Mouse (Mus musculus): ENCODE measurements around the gene Sun2.

Sun2 gene

DNA sequence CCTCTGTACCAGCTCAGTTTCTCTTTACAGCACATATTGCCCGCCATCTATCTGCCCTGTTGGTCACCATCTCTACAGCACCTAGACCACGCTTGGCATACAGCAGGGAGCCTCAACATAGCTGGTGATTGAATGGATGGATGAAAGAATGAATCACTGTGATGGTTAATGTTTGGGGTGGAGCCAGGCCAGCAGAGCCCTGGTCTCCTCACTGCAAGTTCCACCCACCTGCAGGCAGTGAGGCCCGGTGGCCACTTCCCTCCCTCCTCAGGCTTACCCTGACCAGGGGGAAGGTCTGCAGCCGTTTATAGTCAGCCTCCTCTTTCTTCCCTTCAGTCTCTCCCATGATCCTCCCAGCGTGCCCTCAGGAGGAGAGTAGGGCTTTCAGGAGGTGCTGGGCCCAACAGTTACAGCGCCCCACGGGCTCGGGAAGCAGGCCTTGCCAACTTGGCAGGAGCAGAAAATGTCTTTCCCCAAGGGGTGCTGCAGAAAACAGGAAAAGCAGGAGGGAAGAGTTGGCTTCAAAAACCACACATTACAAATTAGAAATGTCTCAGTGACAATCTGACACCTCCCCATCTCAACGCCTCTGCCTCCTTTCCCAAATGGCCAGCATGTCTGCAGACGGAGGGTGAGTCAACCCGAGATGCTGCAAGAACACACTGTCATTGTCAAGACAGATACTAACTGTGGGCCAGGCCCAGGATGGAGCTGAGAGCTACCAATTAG lies 22.4 kb upstream of the Sun2 start:
- H3K4me1 ChIP-seq (replicated peaks; ENCODE audit: low read depth, low read length) = peaks cover 43% of the 10 kb centered on the region
- H3K27me3 ChIP-seq (ENCODE audit: insufficient read depth, low read length) = no peaks in the 10 kb centered on the region
- no peaks in the 10 kb centered on the region for H3K9me3 ChIP-seq (ENCODE audit: low read length)
- H3K36me3 ChIP-seq (ENCODE audit: insufficient read depth, low read length) = peaks cover 43% of the 10 kb centered on the region
- TF ChIP-seq NANOG (IDR thresholded peaks at IDR 0.05; ENCODE audit: borderline replicate concordance, low read length) (no peak), CTCF (conservative IDR thresholded peaks at IDR 0.05; ENCODE audit: low read length) (no peak), POU5F1 (IDR thresholded peaks at IDR 0.05; ENCODE audit: borderline replicate concordance, low read length) (no peak)
- no peak overlapping the region for H3K4me3 ChIP-seq (replicated peaks; ENCODE audit: low read length)

DNA sequence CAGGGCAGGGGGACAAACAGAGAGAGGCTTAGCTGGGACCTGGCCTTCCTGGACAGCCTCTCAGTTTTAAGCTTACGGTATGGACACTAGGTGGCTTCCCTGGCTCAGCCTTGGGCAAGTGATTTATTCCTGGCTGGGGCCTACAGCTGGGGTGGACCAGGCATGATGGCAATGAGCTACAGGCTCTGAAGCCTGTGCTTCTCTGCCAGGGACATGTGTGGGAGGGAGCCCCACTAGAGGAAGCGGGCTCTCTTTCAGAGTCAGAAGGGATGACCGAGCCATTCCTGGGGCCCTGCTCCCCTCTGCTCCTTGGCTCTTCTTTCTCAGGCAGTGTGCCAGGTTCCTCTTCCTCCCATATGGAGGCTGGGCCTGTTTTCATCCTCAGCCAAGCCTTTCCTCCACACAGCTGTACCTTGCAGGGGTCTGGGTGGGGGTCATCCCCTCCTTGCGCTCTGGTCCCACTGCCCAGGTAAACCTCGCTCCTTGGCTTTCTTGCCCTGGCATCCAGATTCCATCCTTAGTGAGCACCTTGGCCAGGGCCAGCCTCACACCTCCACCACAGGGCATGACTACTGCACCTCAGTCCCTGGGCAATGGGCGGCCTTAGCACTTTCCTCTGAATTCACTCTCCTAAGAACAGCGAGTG lies 21.4 kb upstream of the Sun2 start:
- Histone ChIP-seq H3K36me3 (ENCODE audit: insufficient read depth, low read length) (peaks cover 43% of the 10 kb centered on the region), H3K27me3 (ENCODE audit: insufficient read depth, low read length) (no peaks in the 10 kb centered on the region), H3K9me3 (ENCODE audit: low read length) (no peaks in the 10 kb centered on the region), H3K4me3 (replicated peaks; ENCODE audit: low read length) (no peak overlapping the region), H3K4me1 (replicated peaks; ENCODE audit: low read depth, low read length) (peaks cover 43% of the 10 kb centered on the region)
- TF ChIP-seq POU5F1 (IDR thresholded peaks at IDR 0.05; ENCODE audit: borderline replicate concordance, low read length) (no peak), CTCF (conservative IDR thresholded peaks at IDR 0.05; ENCODE audit: low read length) (no peak), NANOG (IDR thresholded peaks at IDR 0.05; ENCODE audit: borderline replicate concordance, low read length) (no peak)

DNA sequence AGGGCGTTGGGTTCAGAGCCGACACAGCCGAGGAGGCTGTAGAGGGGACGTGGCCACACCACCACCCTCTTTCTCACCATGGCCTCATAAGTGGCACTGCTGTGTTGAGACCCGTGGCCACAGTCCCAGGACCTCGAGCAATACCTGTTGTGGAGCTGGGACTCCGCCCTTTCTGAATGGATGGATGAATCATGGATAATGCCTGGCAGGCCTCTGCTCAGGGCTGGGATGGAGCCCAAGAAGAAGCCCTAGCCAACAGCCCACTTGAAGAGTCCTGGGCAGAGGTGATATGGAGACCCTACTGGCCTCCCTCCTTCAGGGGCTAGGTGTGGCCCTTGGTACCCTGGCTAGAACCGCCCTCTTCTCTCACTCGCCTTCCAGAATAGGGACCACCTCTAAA lies 20.7 kb upstream of the Sun2 start:
- Histone ChIP-seq H3K9me3 (ENCODE audit: low read length) (no peaks in the 10 kb centered on the region), H3K4me3 (replicated peaks; ENCODE audit: low read length) (no peak overlapping the region), H3K36me3 (ENCODE audit: insufficient read depth, low read length) (peaks cover 43% of the 10 kb centered on the region), H3K4me1 (replicated peaks; ENCODE audit: low read depth, low read length) (peaks cover 38% of the 10 kb centered on the region), H3K27me3 (ENCODE audit: insufficient read depth, low read length) (no peaks in the 10 kb centered on the region)
- TF ChIP-seq POU5F1 (IDR thresholded peaks at IDR 0.05; ENCODE audit: borderline replicate concordance, low read length) (no peak), NANOG (IDR thresholded peaks at IDR 0.05; ENCODE audit: borderline replicate concordance, low read length) (no peak)

DNA sequence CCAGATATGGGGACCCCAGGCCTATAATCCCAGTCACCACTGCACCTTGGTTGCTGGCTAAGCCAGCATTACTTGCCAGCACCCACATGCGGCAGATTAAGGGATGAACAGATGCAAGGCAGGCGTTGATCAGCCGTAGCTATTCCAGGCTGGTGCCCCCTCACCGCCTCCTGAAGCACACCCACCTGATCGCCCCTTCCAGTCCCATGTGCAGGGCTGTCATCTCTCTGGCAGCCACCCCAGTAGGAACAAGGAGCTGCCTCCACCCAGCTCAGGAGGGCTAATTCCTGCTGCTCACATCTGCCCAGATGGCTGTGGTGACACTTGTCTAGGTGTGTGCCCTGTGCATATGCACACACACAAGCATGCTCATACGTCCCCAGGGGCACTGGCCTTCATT lies 18.6 kb upstream of the Sun2 start:
- TF ChIP-seq CTCF (conservative IDR thresholded peaks at IDR 0.05; ENCODE audit: low read length) = no peak
- no peak for TF ChIP-seq NANOG (IDR thresholded peaks at IDR 0.05; ENCODE audit: borderline replicate concordance, low read length)
- no peak for TF ChIP-seq POU5F1 (IDR thresholded peaks at IDR 0.05; ENCODE audit: borderline replicate concordance, low read length)
- Histone ChIP-seq H3K9me3 (ENCODE audit: low read length) (no peaks in the 10 kb centered on the region), H3K27me3 (ENCODE audit: insufficient read depth, low read length) (no peaks in the 10 kb centered on the region), H3K4me3 (replicated peaks; ENCODE audit: low read length) (no peak overlapping the region), H3K36me3 (ENCODE audit: insufficient read depth, low read length) (peaks cover 43% of the 10 kb centered on the region), H3K4me1 (replicated peaks; ENCODE audit: low read depth, low read length) (peaks cover 25% of the 10 kb centered on the region)

DNA sequence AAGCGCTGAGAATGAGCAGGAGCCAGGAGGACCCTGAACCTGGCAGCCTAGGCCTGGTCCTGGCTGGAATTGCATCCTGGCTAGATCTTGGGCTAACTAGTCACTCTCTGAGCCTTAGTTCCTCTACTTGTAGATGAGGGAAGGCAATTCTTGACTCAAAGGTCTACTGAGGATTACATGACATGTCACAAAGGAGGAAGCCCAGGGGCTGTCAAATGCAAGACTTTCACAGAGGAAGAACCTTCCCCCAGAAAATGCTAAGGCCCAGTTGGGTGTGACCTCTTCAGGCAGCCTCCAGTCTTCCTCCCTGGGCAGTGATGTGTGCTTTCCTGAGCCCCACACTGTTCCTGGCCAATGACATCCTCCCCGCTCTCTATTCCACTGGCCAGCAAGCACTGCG lies 14.8 kb upstream of the Sun2 start:
- peaks cover 24% of the 10 kb centered on the region for H3K4me1 ChIP-seq (replicated peaks; ENCODE audit: low read depth, low read length)
- peaks cover 9% of the 10 kb centered on the region for H3K36me3 ChIP-seq (ENCODE audit: insufficient read depth, low read length)
- no peak overlapping the region for H3K4me3 ChIP-seq (replicated peaks; ENCODE audit: low read length)
- no peaks in the 10 kb centered on the region for H3K9me3 ChIP-seq (ENCODE audit: low read length)
- no peak for TF ChIP-seq NANOG (IDR thresholded peaks at IDR 0.05; ENCODE audit: borderline replicate concordance, low read length)
- no peak for TF ChIP-seq POU5F1 (IDR thresholded peaks at IDR 0.05; ENCODE audit: borderline replicate concordance, low read length)
- no peak for TF ChIP-seq CTCF (conservative IDR thresholded peaks at IDR 0.05; ENCODE audit: low read length)
- no peaks in the 10 kb centered on the region; the same call in 1 of the 2 replicates for H3K27me3 ChIP-seq (ENCODE audit: insufficient read depth, low read length)

DNA sequence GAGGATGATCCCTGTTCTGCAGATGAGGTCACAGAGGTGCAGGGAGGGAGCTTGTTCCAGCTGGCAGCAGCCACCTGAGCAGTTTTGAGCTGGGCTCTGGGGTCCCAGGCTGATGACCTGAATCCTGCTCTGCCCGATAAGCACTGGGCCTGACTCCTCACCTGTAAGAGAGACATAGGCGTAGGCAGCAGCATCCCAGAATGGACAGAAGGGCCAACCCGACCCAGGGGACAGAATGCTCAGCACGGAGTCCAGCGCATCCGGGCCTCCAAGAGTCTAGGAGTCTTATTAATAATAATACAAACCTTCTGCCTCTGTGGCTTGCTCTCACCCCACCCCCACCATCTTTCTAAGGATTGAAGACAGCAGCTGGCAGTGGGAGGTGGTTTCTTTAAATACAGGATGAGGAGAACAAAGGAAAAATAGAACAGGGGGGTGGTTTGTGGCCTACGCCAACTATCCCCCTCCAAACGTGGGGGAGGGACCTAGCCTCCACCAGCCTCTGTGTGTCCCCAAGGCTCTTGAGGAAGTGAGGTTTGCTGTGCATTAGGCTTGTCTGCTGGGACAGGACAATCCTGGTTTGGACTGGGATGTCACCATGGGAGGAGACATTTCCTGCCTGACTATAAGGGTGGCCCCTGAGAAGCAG lies 13.8 kb upstream of the Sun2 start:
- TF ChIP-seq CTCF (conservative IDR thresholded peaks at IDR 0.05; ENCODE audit: low read length) = no peak
- no peak for TF ChIP-seq POU5F1 (IDR thresholded peaks at IDR 0.05; ENCODE audit: borderline replicate concordance, low read length)
- no peak for TF ChIP-seq NANOG (IDR thresholded peaks at IDR 0.05; ENCODE audit: borderline replicate concordance, low read length)
- peaks cover 2% of the 10 kb centered on the region; the same call in 1 of the 2 replicates for H3K36me3 ChIP-seq (ENCODE audit: insufficient read depth, low read length)
- no peaks in the 10 kb centered on the region; the same call in 1 of the 2 replicates for H3K27me3 ChIP-seq (ENCODE audit: insufficient read depth, low read length)
- peaks cover 25% of the 10 kb centered on the region for H3K4me1 ChIP-seq (replicated peaks; ENCODE audit: low read depth, low read length)
- no peak overlapping the region for H3K4me3 ChIP-seq (replicated peaks; ENCODE audit: low read length)
- H3K9me3 ChIP-seq (ENCODE audit: low read length) = no peaks in the 10 kb centered on the region

DNA sequence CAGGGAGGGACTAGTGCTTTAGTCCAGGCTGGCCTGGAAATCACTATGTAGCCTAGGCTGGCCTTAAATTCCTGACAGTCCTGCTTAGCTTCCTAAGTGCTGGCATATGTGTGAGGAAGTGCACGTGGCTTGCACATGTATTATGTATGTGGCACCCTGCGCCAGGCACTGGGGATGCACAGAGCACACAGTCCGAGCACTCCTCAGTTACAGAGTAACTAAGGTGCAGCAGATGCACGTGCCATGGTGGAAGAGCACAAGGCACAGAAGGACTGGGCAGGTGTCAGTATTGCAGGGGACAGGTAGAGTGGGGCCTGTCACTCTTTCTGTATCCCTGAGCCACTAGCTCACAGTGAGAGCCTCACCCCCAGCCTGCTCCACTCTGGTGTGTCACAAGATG lies 12.8 kb upstream of the Sun2 start:
- H3K9me3 ChIP-seq (ENCODE audit: low read length) = no peaks in the 10 kb centered on the region
- TF ChIP-seq NANOG (IDR thresholded peaks at IDR 0.05; ENCODE audit: borderline replicate concordance, low read length) = no peak
- no peak for TF ChIP-seq CTCF (conservative IDR thresholded peaks at IDR 0.05; ENCODE audit: low read length)
- no peak for TF ChIP-seq POU5F1 (IDR thresholded peaks at IDR 0.05; ENCODE audit: borderline replicate concordance, low read length)
- H3K36me3 ChIP-seq (ENCODE audit: insufficient read depth, low read length) = no peaks in the 10 kb centered on the region
- H3K4me1 ChIP-seq (replicated peaks; ENCODE audit: low read depth, low read length) = peaks cover 27% of the 10 kb centered on the region
- no peaks in the 10 kb centered on the region; the same call in 1 of the 2 replicates for H3K27me3 ChIP-seq (ENCODE audit: insufficient read depth, low read length)
- H3K4me3 ChIP-seq (replicated peaks; ENCODE audit: low read length) = no peak overlapping the region

DNA sequence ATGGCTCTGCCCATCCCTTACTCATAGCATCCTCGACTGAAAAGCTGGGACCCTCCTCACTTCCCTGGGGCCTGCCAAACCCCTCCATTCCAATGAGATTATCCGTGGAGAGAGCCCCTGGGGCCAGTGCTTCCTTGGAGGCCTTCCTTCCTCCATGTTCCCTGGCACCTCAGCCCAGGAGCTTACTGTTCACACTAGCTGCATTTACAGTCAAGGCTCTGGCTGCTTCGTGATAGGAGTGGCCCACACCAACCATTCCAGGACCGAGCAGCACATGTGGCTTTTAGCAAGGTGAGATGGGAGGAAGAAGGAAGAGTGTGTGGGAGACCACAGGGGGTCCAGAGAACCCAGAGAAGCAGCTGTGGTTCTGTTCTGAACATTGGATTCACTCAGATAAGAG lies 11.5 kb upstream of the Sun2 start:
- TF ChIP-seq NANOG (IDR thresholded peaks at IDR 0.05; ENCODE audit: borderline replicate concordance, low read length) (no peak), POU5F1 (IDR thresholded peaks at IDR 0.05; ENCODE audit: borderline replicate concordance, low read length) (no peak), CTCF (conservative IDR thresholded peaks at IDR 0.05; ENCODE audit: low read length) (no peak)
- peaks cover 38% of the 10 kb centered on the region for H3K4me1 ChIP-seq (replicated peaks; ENCODE audit: low read depth, low read length)
- no peaks in the 10 kb centered on the region for H3K9me3 ChIP-seq (ENCODE audit: low read length)
- no peak overlapping the region for H3K4me3 ChIP-seq (replicated peaks; ENCODE audit: low read length)
- no peaks in the 10 kb centered on the region for H3K36me3 ChIP-seq (ENCODE audit: insufficient read depth, low read length)
- H3K27me3 ChIP-seq (ENCODE audit: insufficient read depth, low read length) = no peaks in the 10 kb centered on the region; the same call in 1 of the 2 replicates
